Mouse (Mus musculus): ENCODE results near the gene Pnrc2. TPM values are rescaled to one million over a fixed set of nuclear protein-coding genes. Genes with fewer than 3 reads are reported as not detected.

The Pnrc2 gene
- polyA plus RNA-seq, 1 experiment from 2014 or later: 191 TPM

GRCm38 (mm10) chr4:135821772-135822171, 51.9 kb downstream of the Pnrc2 start:
- Histone ChIP-seq H3K9ac (no peak overlapping the region), H3K27me3 (ENCODE audit: insufficient read depth, low read length) (no peaks in the 10 kb centered on the region), H3K4me1 (ENCODE audit: insufficient read depth) (no peaks in the 10 kb centered on the region), H3K27ac (ENCODE audit: low read depth) (no peak overlapping the region), H3K9me3 (ENCODE audit: low read depth, low read length) (no peaks in the 10 kb centered on the region), H3K4me2 (no peak overlapping the region), H3K36me3 (ENCODE audit: insufficient read depth) (no peaks in the 10 kb centered on the region), H3K4me3 (ENCODE audit: low read depth, low read length) (no peak overlapping the region)
- WGBS: 79% methylated on average over 4 of the region's 4 CpGs
- no peak for TF ChIP-seq CTCF (IDR thresholded peaks at IDR 0.05; ENCODE audit: low read depth)
- no peak for DNase-seq
- ATAC-seq (ENCODE audit: insufficient read depth): no peak

Other genes with a start within 250 kb of the Pnrc2 start
- 1.6 and 1.7 TPM in 2 replicates for gene Ifnlr1, start 187.6 kb downstream of the Pnrc2 start, polyA plus RNA-seq (2014; fragmentation: Nextera tagmentation; extraction: Ambion mirVana)
- gene Il22ra1, start 145.7 kb downstream of the Pnrc2 start, polyA plus RNA-seq (2014; fragmentation: Nextera tagmentation; extraction: Ambion mirVana): 0.12 TPM in 1 of 2 replicates, not detected in the other
- not detected in 2 replicates for gene Myom3, start 114.1 kb downstream of the Pnrc2 start, polyA plus RNA-seq (2014; fragmentation: Nextera tagmentation; extraction: Ambion mirVana)
- gene Srsf10, start 18.1 kb downstream of the Pnrc2 start, polyA plus RNA-seq (2014; fragmentation: Nextera tagmentation; extraction: Ambion mirVana): 322 and 336 TPM in 2 replicates
- 0.71 and 0.73 TPM in 2 replicates for gene Cnr2, start 21.5 kb upstream of the Pnrc2 start, polyA plus RNA-seq (2014; fragmentation: Nextera tagmentation; extraction: Ambion mirVana)
- gene Fuca1, start 46.9 kb upstream of the Pnrc2 start, polyA plus RNA-seq (2014; fragmentation: Nextera tagmentation; extraction: Ambion mirVana): 65.1 and 72.7 TPM in 2 replicates
- 71.7 and 78.1 TPM in 2 replicates for gene Hmgcl, start 72.6 kb upstream of the Pnrc2 start, polyA plus RNA-seq (2014; fragmentation: Nextera tagmentation; extraction: Ambion mirVana)
- gene Gale, start 89.9 kb upstream of the Pnrc2 start, polyA plus RNA-seq (2014; fragmentation: Nextera tagmentation; extraction: Ambion mirVana): 27.0 and 30.3 TPM in 2 replicates
- 117 and 132 TPM in 2 replicates for gene Lypla2, start 98.8 kb upstream of the Pnrc2 start, polyA plus RNA-seq (2014; fragmentation: Nextera tagmentation; extraction: Ambion mirVana)
- 54.6 and 61.5 TPM in 2 replicates for gene Pithd1, start 113.4 kb upstream of the Pnrc2 start, polyA plus RNA-seq (2014; fragmentation: Nextera tagmentation; extraction: Ambion mirVana)
- gene Eloa, start 147.9 kb upstream of the Pnrc2 start, polyA plus RNA-seq (2014; fragmentation: Nextera tagmentation; extraction: Ambion mirVana): 41.8 and 42.5 TPM in 2 replicates
- gene Rpl11, start 179.6 kb upstream of the Pnrc2 start, polyA plus RNA-seq (2014; fragmentation: Nextera tagmentation; extraction: Ambion mirVana): 548 and 564 TPM in 2 replicates

Data from lung, embryonic 14.5 days (tissue).